Mouse (Mus musculus): ENCODE results near the gene Ralgapa2.
"Not testable (repeated sequence)": the region's sequence is repeated elsewhere in the genome, so short reads cannot be mapped to it uniquely, and the experiment has no call there.

Ralgapa2 gene

GRCm38 (mm10) chr2:146498298-146498697 lies 13.8 kb downstream of the Ralgapa2 start:
- DNase-seq (ENCODE audit: low spot score in 2 of 2): no peak

DNA sequence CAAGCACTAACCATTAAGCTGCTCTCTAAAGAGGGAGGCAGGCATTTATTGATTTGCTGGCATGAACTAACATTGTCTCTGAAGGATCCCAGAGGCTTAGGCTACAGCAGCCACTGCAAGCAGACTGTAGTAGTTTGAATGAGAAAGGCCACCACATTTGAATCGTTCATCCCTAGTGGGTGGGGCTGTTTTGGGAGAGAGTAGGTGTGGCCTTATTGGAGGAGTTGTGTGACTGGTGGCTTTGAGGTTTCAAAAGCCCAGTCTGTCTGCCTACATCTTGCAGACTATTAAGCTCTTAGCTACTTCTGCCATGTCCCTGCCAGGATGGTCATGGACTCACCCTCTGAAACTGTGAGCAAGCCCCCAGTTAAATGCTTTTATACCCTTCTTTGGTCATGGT lies 15.1 kb downstream of the Ralgapa2 start:
- DNase-seq (ENCODE audit: low spot score in 2 of 2): no peak

GRCm38 (mm10) chr2:146495781-146496180 lies 16.4 kb downstream of the Ralgapa2 start:
- DNase-seq (ENCODE audit: low spot score in 2 of 2): no peak

- DNase-seq (ENCODE audit: low spot score in 2 of 2): no peak
Observed at GRCm38 (mm10) chr2:146493354-146493946, 18.7 kb downstream of the Ralgapa2 start.

DNA sequence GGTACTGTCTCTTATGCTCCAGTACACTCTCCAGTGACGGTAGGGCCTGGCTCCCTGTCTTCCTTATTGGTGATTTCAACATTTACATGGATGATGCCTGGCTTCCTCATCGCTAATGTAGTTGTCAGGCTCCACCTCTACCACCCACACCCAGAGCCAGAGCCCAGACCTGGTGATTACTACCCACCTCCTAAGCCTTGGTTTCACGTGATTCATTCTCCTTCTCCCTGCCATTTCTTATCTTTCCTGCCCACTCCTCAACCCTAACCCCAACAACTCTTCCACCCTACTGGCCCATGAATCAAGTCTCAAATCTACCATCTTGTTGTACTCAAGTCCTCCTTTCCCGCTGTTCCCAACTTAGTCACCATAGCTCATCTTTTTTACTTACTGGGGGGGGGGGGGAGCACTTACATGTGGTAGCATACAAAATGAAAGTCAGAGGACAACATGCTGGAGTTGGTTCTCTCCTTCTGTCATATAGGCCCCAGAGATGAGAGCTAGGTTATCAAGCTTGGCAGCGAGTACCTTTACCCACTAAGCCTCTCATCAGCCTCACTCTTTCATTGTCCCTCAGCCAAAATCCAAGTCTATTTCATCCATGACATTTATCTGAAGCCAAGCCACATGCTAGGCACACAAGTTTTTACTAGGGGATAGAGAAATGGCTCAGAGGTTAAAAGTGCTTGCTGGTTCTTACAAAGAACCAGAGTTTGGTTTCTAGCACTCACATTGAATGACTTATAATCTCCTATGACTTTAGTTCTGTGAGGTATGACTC lies 20.1 kb downstream of the Ralgapa2 start:
- DNase-seq (ENCODE audit: low spot score in 2 of 2): no peak

DNA sequence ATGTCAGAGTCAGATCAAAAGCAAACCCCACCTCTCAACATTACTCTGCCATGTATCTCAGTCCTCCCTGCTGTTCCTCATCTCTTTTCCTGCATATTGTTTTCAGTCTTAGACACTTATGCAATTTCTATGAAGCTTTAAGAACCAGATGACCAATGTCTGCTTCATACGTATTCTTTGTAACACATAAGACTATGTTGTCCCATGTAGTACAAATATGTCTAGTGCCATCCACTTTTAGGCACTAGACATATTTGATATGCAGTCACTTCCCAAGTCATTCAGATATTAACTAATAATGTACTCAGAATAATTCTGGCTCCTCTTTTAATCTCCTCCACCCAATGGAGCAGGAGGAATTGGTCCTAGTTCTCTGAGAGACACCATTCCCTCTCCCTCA lies 21.2 kb downstream of the Ralgapa2 start:
- DNase-seq (ENCODE audit: low spot score in 2 of 2): no peak

DNA sequence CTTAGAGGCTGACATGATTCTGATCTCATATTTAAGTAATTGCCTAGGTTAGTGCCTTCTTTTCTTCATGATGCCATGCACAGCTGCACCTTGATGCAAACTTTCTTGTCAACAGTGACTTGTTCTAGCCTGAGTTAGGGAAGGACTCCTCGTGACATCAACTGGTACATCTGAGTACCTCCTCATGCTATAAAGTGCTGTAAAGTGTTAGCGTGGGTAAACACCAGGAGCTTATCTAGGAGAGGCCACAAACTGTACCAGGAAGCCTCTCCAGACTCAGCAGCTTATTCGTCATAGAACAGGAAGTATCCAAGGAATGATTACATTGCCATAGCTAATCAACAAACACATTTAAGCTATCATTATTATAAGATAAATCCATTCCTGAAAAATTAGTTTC lies 23.9 kb downstream of the Ralgapa2 start:
- no peak for DNase-seq (ENCODE audit: low spot score in 2 of 2)

DNA sequence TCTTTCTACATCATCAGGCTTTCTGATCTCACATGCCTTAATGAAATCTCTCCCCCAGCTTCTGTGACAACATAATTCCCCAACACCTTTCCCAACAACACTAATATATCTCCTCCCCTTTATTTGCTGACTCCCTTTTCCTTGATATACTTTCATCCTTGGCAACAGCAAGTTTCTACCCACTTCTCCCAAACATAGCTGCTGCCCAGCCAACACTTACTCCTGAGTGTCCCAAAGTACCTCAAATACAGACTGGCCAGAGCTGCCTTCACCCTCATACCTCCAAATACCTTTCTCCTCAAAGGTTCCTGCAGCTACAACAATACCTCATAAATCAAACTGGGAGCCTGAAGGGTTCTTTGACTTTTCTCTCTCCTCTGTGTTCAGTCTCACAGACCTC lies 29.3 kb downstream of the Ralgapa2 start:
- no peak for DNase-seq (ENCODE audit: low spot score in 2 of 2)

GRCm38 (mm10) chr2:146477491-146477890 lies 34.7 kb downstream of the Ralgapa2 start:
- no peak for DNase-seq (ENCODE audit: low spot score in 2 of 2)

- DNase-seq (ENCODE audit: low spot score in 2 of 2): no peak
Observed at GRCm38 (mm10) chr2:146476428-146476972, 35.6 kb downstream of the Ralgapa2 start.

- DNase-seq (ENCODE audit: low spot score in 2 of 2): no peak
Observed at GRCm38 (mm10) chr2:146476001-146476400, 36.1 kb downstream of the Ralgapa2 start.

GRCm38 (mm10) chr2:146470947-146471346 lies 41.2 kb downstream of the Ralgapa2 start:
- peak in 1 of 2 experiments; percentile 8 for DNase-seq (ENCODE audit: low spot score in 2 of 2)

GRCm38 (mm10) chr2:146469707-146470420 lies 42.3 kb downstream of the Ralgapa2 start:
- no peak for DNase-seq (ENCODE audit: low spot score in 2 of 2)

GRCm38 (mm10) chr2:146468898-146469297 lies 43.2 kb downstream of the Ralgapa2 start:
- no peak for DNase-seq (ENCODE audit: low spot score in 2 of 2)

DNA sequence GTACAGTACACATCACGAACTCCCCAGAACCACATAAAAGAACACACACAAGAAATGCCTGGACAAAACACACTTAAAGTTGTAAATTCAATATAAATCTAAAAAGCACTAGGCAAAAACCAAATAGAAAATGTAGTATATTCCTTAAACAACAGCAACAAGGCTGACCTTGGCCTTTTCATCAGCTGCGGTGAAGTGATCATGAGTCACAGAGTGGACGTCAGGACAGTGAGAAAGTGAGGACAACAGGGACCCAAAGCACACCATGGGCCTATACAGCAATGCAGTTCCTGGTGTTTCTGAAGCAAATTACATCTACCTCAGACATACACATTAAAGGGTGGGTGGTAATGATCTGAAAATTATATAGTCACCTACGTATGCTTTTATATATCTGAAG lies 44.1 kb downstream of the Ralgapa2 start:
- no peak for DNase-seq (ENCODE audit: low spot score in 2 of 2)

GRCm38 (mm10) chr2:146466811-146467210 lies 45.3 kb downstream of the Ralgapa2 start:
- not testable (repeated sequence) for DNase-seq (ENCODE audit: low spot score in 2 of 2)

DNA sequence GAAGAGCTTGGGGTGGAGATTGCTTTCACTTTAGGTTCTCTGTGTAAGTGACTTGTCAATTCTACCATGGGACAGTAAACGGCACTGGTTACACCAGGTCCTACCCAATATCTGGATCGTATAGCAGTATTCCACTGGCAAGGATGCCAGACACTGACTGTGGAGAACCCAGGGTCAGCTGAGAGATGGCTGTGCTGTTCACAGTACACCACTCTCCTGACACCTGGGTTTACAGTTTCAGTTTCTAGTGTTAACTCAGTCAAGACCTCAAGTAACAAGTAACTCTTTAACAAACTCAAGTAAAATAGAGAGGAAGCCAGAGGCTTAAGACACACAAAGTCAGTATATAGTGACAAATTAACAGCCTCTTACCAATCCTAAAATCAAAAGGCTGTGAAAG lies 54.6 kb downstream of the Ralgapa2 start:
- no peak for DNase-seq (ENCODE audit: low spot score in 2 of 2)

GRCm38 (mm10) chr2:146456612-146457011 lies 55.5 kb downstream of the Ralgapa2 start:
- no peak for DNase-seq (ENCODE audit: low spot score in 2 of 2)

DNA sequence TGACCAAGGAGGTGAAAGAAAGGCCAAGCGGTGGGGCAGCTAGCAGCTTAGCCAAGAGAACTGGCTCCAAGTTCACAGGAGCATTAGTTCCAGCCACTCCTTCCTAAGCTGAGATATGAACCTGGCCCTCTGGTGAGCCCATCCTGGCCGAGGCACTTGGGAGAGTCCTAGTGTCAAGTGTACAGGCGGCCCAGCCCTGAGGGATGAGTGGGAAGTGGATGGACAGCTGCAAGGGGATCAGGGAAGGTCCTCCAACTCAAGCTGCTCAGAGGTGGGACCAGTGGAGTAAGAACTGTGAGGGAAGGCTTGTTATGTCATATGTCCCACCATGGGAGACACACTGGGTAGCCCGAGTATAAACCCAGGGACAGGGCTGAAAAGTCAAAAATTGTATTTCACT lies 56.1 kb downstream of the Ralgapa2 start:
- DNase-seq (ENCODE audit: low spot score in 2 of 2): no peak

- DNase-seq (ENCODE audit: low spot score in 2 of 2): no peak
Observed at GRCm38 (mm10) chr2:146444009-146444408, 68.1 kb downstream of the Ralgapa2 start.

GRCm38 (mm10) chr2:146443291-146443875 lies 68.8 kb downstream of the Ralgapa2 start:
- DNase-seq (ENCODE audit: low spot score in 2 of 2): no peak

- no peak for DNase-seq (ENCODE audit: low spot score in 2 of 2)
Observed at GRCm38 (mm10) chr2:146441711-146442110, 70.4 kb downstream of the Ralgapa2 start.

Data from cerebellum, postnatal 4 days (tissue).